Mouse (Mus musculus): ENCODE data around the gene Doc2g.

Doc2g gene

DNA sequence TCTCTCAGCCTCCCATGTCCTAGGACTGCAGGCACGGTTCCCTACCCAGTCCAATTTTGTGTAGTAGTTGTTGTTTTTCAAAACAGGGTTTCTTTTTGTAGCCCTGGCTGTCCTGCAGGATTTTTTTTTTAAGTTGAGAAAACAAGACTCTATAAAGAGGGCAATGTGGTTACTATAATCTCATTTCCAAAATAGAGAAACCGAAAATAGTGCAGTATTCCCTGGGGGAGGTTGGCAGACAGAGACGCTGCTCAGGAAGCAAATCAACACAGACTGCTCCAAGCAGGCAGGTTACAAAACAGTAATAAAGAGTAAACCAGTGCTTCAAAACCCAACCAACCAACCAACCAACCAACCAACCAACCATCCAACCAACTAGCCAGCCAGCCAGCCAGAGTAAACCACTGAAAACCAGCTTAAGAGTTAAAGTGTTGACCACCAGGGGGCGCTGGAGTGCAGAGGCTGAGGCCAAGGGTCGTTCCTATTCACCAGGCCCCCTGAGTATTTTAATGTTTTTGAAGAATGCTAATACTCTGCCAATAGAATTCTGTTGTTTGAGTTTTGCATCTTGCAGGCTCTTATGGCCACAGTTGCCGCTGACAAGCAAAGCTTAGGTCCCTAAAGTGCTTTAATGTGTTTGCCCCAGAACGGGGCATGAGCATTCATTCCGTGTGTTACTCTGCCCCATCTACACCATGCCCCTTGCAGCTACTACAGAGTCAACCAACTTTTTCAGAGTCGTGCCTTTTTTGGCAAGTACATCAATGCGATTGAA lies 48.8 kb downstream of the Doc2g start:
- peak; percentile 62 for DNase-seq (ENCODE audit: low read depth, low spot score)

DNA sequence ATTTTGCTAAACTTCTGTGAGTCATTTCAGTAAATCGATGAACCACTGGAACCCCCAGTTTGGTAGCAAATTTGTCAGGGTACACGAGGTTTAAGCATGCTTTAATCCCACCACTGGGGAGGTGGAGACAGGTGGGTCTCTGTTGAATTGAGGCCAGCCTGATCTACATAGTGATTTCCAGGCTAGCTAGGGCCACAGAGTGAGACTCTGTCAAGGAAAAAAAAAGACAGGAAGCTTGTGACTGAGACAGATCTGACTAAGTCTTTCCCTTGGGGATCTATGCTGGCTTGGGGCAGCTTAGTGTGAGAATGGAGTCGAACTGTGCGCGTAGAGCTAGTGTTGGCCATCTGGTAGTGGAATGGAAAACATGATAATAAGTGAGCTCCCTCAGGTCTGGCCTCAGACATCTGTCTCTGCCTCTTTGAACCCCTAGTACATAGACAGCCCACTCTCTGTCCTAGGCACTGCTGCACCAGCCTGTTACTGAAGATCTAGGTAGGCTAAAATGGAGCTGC lies 49.5 kb downstream of the Doc2g start:
- DNase-seq (ENCODE audit: low read depth, low spot score), result no peak

GRCm38 (mm10) chr19:4054613-4055012 lies 51.5 kb downstream of the Doc2g start:
- no peak for DNase-seq (ENCODE audit: low read depth, low spot score)

DNA sequence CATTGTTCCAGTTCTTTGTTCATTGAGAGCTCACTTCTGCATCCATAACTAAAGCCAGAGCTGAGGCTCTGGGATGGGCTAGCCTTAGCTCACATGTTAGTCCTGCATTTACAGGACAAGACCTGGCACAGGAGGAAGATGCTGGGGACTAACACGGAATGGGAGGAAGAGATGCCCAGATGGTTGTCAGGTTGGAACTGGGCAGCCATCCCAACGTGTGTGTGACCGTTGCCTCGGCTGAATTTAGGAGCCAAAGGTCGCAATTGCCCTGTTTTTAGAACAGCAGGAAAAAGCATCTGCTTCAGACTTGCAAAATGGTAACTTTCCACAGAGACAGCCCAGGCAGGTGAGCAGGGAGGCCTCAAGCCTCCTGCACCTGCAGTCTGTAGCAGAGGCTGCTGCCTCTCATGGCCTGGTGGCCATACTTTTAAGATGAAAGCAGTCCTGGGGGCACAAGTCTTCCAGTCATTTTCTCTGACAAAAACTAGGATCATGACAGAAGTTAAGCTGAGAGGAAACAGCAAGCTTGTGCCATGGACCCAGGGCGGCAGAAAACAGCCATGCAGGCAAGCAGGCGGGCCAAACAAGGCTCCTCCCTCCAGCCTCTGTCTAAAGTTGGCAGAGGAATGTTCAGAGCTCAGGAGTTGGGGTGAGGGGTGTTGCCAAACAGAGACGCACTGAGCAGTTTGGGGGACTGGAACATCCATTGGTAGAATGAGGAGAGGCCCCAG lies 52.3 kb downstream of the Doc2g start:
- peak; percentile 91 for DNase-seq (ENCODE audit: low read depth, low spot score)

DNA sequence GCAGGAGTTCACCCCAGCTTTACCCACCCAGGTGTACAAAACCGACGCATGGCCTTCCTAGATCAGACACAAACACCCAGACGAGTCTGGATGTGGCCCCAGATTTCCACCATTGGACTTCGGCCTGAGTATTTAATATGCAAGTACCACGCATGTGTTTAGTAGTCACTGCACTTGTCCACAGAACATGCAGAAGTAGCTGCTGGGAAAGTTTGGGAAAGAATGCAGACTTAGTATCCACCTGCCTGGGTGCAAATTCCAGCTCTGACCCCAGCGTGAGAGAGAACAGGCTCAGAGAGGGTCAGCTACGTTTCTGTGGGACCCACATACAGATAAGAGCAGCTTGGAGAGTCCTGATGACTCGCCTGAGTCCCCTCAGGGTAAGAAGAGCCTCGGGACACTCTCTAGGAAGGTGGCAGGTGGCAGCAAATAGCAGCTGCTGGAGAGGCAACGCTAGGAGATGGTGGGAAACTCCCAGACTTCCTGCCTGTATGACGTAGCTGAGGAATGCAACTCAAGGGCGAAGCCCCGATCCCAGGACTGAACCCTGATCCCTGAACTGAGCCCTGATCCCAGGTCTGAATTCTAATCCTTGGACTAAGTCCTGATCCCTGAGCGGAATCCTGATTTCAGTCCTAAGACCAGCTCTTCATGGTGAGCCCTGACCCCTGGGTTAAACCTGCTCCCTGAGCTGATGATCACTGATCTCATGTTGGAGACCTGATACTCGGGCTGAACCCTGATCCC lies 53.0 kb downstream of the Doc2g start:
- DNase-seq (ENCODE audit: low read depth, low spot score), result no peak

Measured in brain, adult 2 months (tissue).